Mouse (Mus musculus) monocyte, adult 59 days (primary cell): ENCODE measurements around the gene Zfp239. TPM values are rescaled to one million over a fixed set of nuclear protein-coding genes. Genes with fewer than 3 reads are reported as not detected.

Experiments
- total RNA-seq, 2 experiments: library from RNA; stranded (reverse); gene quantifications; one replicate each; pipeline ENCODE4 v1.2.4; 2023

Gene Zfp239
- under 1 TPM; 0.55 to 0.60 TPM for total RNA-seq

DNA sequence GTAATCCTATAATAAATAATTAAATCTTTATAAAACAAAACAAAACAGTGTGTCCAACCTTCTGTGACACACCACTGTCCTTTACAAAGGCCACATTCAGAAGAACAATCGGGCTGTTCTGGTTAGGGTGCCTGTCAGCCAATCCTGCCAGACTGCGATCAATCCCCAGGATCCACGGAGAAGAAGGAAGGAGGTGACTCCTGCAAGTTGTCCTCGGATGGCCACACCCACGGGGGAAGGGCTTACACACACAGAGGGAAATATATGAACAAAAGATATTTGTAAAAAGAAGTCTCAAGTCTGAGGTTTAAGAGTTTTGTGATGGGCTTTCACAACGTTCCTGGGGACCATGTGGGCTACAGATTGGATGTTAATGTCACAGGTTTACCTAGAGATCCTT is at the start of gene Zfp239:
Gene Zfp239 (plus strand): TSS at position 253 of the 400 bp plus-strand sequence.

DNA sequence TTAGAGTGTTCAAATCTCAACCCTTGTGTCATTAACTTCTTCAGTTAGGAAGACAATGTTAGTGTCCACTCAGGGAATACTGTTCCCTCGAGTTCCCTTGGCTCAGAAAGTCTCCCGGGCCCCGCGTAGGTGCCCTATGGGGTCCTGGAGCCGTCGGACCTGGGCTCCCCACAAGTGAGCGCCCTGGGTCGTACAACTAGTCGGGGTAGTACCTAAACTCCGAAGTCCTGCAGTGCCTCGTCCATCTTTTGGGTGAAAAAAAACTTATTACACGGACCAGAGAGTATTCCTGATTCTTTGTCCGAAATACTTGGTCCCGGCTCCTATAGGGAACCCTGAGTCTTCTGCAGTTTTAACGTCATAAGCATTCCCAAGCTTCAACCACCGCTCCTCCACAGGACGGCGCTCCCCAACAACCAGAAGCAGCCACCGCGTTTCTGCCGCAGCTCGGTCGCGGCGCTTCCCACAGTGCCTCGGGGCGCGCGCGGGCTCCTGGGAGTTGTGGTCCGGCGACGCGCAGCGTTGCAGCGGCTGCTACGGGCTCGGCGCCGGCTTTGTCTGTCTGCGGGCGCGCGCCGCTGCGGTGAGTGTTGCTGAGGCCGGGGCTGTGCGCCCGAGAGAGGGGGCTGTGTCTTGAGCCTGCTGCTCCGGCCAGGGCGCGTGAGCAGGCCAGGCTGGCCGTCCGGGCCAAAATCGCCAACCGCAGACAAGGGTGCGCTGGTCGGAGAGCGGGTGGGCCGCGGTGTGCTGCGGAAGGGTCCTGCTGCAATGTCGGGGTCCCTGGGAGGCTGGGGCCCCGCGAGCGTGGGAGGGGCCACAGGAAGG is 21.0 kb upstream of the Zfp239 start, which contains the start of gene Zfp637:
Gene Zfp637 (plus strand): TSS at position 495 of the 825 bp plus-strand sequence.

DNA sequence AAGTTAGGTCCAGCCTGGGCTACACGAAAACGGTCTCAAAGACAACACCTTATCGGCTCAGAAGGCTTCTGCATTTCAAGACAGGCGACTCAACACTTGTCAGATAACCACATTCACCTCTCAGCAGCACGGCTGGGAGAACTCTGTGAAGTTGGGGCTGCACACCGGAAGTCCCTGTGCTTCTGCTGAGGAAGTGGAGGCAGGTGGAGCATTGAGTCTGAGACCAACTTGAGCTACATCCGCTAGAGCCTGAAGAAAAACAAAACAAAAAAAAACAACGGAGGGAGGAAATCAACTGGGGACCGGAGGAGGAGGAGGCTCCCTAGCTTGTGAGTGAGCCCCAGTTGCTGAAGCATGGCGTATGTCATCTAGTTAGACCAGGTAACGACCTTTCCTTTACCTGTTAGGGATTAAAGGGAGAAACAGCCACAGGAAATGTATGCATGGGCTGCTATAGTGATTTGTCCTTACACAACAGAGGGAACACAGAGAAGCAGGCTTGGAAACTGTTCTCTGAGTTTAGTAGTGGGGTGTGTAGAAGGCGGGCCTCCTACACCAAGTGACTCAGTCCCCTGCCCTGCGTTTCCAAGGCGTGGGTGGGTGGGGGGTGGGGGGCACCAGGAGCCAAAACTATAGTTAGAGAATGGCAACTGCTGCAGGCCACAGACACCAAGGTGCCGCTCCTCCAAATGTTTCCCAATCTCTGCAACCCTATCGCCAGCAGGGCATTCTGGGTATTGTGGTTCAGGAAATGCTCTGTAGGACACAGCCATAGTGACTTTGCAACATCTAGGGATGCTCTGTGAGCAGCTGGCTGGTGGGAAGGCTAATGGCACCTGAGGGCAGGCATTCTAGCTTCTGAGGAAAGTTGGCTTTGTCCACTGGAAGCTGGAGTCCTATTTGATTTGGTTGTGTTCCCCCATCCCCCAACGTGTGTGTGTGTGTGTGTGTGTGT is 38.5 kb downstream of the Zfp239 start, which contains the start of gene Hnrnpf:
Gene Hnrnpf (plus strand): TSS at position 199 of the 955 bp plus-strand sequence.

Other genes starting within 250 kb of the Zfp239 start
- gene Zfp637, start 20.9 kb upstream of the Zfp239 start, total RNA-seq, result 10 to 100 TPM; 11.1 to 13.4 TPM
- 100 to 1,000 TPM; 688 to 731 TPM for gene Hnrnpf, start 38.2 kb downstream of the Zfp239 start, total RNA-seq
- gene Fxyd4, start 75.6 kb downstream of the Zfp239 start, total RNA-seq, result 10 to 100 TPM in 1 of 2 experiments, 1 to 10 TPM in 1; 9.0 to 13.4 TPM
- not detected for gene Rasgef1a, start 149.3 kb downstream of the Zfp239 start, total RNA-seq